Mouse (Mus musculus) layer of hippocampus, adult 2 months (tissue): Measurements from ENCODE around the gene Kat7. TPM values are rescaled to one million over a fixed set of nuclear protein-coding genes. Genes with fewer than 3 reads are reported as not detected.

Experiments used
- DNase-seq, 2 experiments: peaks; one replicate each; pipeline ENCODE4 v3.0.0; 2022; ENCODE audit warnings: low spot score in 2 of 2
- H3K27ac ChIP-seq: fragments of 200-600 bp; 2 replicates; pipeline ENCODE4 v1.8.1; 2022
- H3K4me3 ChIP-seq: fragments of 200-600 bp; 2 replicates; pipeline ENCODE4 v1.8.1; 2022; ENCODE audit warnings: mild to moderate bottlenecking
- CTCF ChIP-seq: fragments of 200-600 bp; conservative IDR thresholded peaks from 2 replicates; pipeline ENCODE4 v1.8.1; 2022; ENCODE audit warnings: antibody characterized with exemption, mild to moderate bottlenecking, moderate library complexity
- total RNA-seq, 2 experiments: library from RNA; stranded (reverse); gene quantifications; 2 replicates each; pipeline ENCODE4 v1.2.3; 2021

Kat7 gene
- total RNA-seq, 2 experiments from 2014 or later, result 83.3 to 85.7 TPM

GRCm38 (mm10) chr11:95227467-95227866, 82.6 kb downstream of the Kat7 start:
- H3K27ac ChIP-seq, result no peak overlapping the region
- DNase-seq, result no peak
- H3K4me3 ChIP-seq, result no peak overlapping the region
- no peak for TF ChIP-seq CTCF

- TF ChIP-seq CTCF, result no peak
- DNase-seq, result no peak
- H3K27ac ChIP-seq, result no peak overlapping the region
- no peak overlapping the region for H3K4me3 ChIP-seq
Observed at GRCm38 (mm10) chr11:95225448-95225847, 84.6 kb downstream of the Kat7 start.

Other genes starting within 250 kb of the Kat7 start
- 10 to 100 TPM; 10.3 to 16.1 TPM for gene Itga3, start 233.4 kb downstream of the Kat7 start, total RNA-seq
- gene Dlx3, start 190.1 kb downstream of the Kat7 start, total RNA-seq, result not detected
- gene Dlx4, start 164.0 kb downstream of the Kat7 start, total RNA-seq, result not detected
- not detected for gene Tac4, start 48.7 kb downstream of the Kat7 start, total RNA-seq
- gene Fam117a, start 26.8 kb upstream of the Kat7 start, total RNA-seq, result 1 to 10 TPM; 4.1 to 6.0 TPM
- 10 to 100 TPM; 64.4 to 69.2 TPM for gene Slc35b1, start 74.4 kb upstream of the Kat7 start, total RNA-seq
- gene Spop, start 103.8 kb upstream of the Kat7 start, total RNA-seq, result 100 to 1,000 TPM; 170 to 176 TPM
- gene Nxph3, start 204.3 kb upstream of the Kat7 start, total RNA-seq, result 10 to 100 TPM; 13.5 to 18.5 TPM